Mouse (Mus musculus) hindbrain, embryonic 11.5 days (tissue): ENCODE measurements around the gene 1810055G02Rik. TPM values are rescaled to one million over a fixed set of nuclear protein-coding genes. Genes with fewer than 3 reads are reported as not detected.

Experiments
- ATAC-seq: fragments of 200-750 bp; cut with Nextera tagmentation; 2 replicates; pipeline ENCODE4 v1.8.0; 2017; ENCODE audit warnings: mild to moderate bottlenecking, moderate TSS enrichment, moderate library complexity; ENCODE audit not compliant: low FRiP score
- DNase-seq: peaks from one replicate; pipeline ENCODE4 v3.0.0-alpha.2; 2015; ENCODE audit warnings: low spot score
- H3K27ac ChIP-seq: fragments of 300-500 bp; sonication (generic); 2 replicates; pipeline ENCODE4 v1.5.1; 2014; ENCODE audit warnings: mild to moderate bottlenecking, low read depth, low read length
- H3K27me3 ChIP-seq: fragments of 300-500 bp; sonication (generic); 2 replicates; pipeline ENCODE4 v1.6.1; 2014; ENCODE audit warnings: mild to moderate bottlenecking, low read length, moderate library complexity, mixed read lengths; ENCODE audit not compliant: control insufficient read depth, insufficient read depth
- H3K36me3 ChIP-seq: fragments of 300-500 bp; sonication (generic); 2 replicates; pipeline ENCODE4 v1.6.1; 2014; ENCODE audit warnings: mild to moderate bottlenecking, low read length, moderate library complexity, mixed read lengths; ENCODE audit not compliant: control insufficient read depth, insufficient read depth
- H3K4me1 ChIP-seq: fragments of 300-500 bp; sonication (generic); replicated peaks from 2 replicates; pipeline ENCODE4 v1.6.1; 2014; ENCODE audit warnings: low read length, mixed read lengths; ENCODE audit not compliant: control insufficient read depth, insufficient read depth
- H3K4me2 ChIP-seq: fragments of 300-500 bp; sonication (generic); replicated peaks from 2 replicates; pipeline ENCODE4 v1.6.1; 2014; ENCODE audit warnings: mild to moderate bottlenecking, low read depth, low read length
- H3K4me3 ChIP-seq: fragments of 300-500 bp; sonication (generic); 2 replicates; pipeline ENCODE4 v1.5.1; 2014; ENCODE audit warnings: low read depth, low read length
- H3K9ac ChIP-seq: fragments of 300-500 bp; sonication (generic); 2 replicates; pipeline ENCODE4 v1.6.1; 2014; ENCODE audit warnings: low read depth, low read length
- H3K9me3 ChIP-seq: fragments of 300-500 bp; sonication (generic); 2 replicates; pipeline ENCODE4 v1.6.1; 2016; ENCODE audit warnings: low read length; ENCODE audit not compliant: control insufficient read depth
- WGBS: fragments of 180-500 bp; shearing (Covaris S2); extraction: QIAGEN DNeasy Blood & Tissue Kit; methylation state at CpG from one replicate; pipeline ENCODE4 v1.1.7; 2014; 5-methylcytosine and 5-hydroxymethylcytosine counted together
- polyA plus RNA-seq: library from polyadenylated mRNA; unstranded; fragments of >200 nt; fragmentation: Nextera tagmentation; extraction: Ambion mirVana; gene quantifications from 2 replicates; pipeline ENCODE4 v1.2.1, GENCODE M21; 2014

Gene 1810055G02Rik
- polyA plus RNA-seq, 1 experiment from 2014 or later = 39.4 TPM

- H3K4me3 ChIP-seq = no peak overlapping the region
- H3K4me2 ChIP-seq = no peak overlapping the region
- 85% methylated on average over 6 of the region's 7 CpGs for WGBS
- H3K4me1 ChIP-seq = no peaks in the 10 kb centered on the region
- ATAC-seq (0 out of 2 replicates have a peak, but pooled peaks have one; percentile 30), DNase-seq (peak; percentile 27)
- no peaks in the 10 kb centered on the region for H3K27me3 ChIP-seq
- no peaks in the 10 kb centered on the region for H3K9me3 ChIP-seq
- no peak overlapping the region for H3K27ac ChIP-seq
- H3K36me3 ChIP-seq = no peaks in the 10 kb centered on the region
- no peak overlapping the region for H3K9ac ChIP-seq
Measured at GRCm38 (mm10) chr19:3743362-3743761, 35.3 kb downstream of the 1810055G02Rik start.

GRCm38 (mm10) chr19:3743851-3744512 lies 35.9 kb downstream of the 1810055G02Rik start:
- Histone ChIP-seq H3K27me3 (no peaks in the 10 kb centered on the region), H3K9me3 (no peaks in the 10 kb centered on the region), H3K36me3 (no peaks in the 10 kb centered on the region), H3K4me1 (no peaks in the 10 kb centered on the region), H3K4me2 (peak overlapping the region; percentile 60), H3K9ac (peak overlapping the region; percentile 77), H3K4me3 (peak overlapping the region; percentile 46), H3K27ac (peak overlapping the region; percentile 80)
- peak; percentile 80 for DNase-seq
- 7% methylated on average over 13 of the region's 13 CpGs for WGBS
- peak; percentile 53; the same call in 1 of the 2 replicates for ATAC-seq

GRCm38 (mm10) chr19:3752621-3753239 lies 44.6 kb downstream of the 1810055G02Rik start:
- Histone ChIP-seq H3K9me3 (no peaks in the 10 kb centered on the region), H3K4me3 (no peak overlapping the region), H3K9ac (no peak overlapping the region), H3K27ac (no peak overlapping the region), H3K36me3 (no peaks in the 10 kb centered on the region), H3K27me3 (no peaks in the 10 kb centered on the region), H3K4me2 (no peak overlapping the region), H3K4me1 (no peaks in the 10 kb centered on the region)
- ATAC-seq (no peak), DNase-seq (no peak)
- WGBS = 62% methylated on average over 8 of the region's 8 CpGs

GRCm38 (mm10) chr19:3753240-3753633 lies 45.1 kb downstream of the 1810055G02Rik start:
- WGBS = 92% methylated on average over 1 of the region's 1 CpGs

GRCm38 (mm10) chr19:3753738-3754137 lies 45.6 kb downstream of the 1810055G02Rik start:
- Histone ChIP-seq H3K27me3 (no peaks in the 10 kb centered on the region), H3K4me1 (no peaks in the 10 kb centered on the region), H3K4me2 (no peak overlapping the region), H3K4me3 (no peak overlapping the region), H3K36me3 (no peaks in the 10 kb centered on the region), H3K9me3 (no peaks in the 10 kb centered on the region), H3K9ac (no peak overlapping the region), H3K27ac (no peak overlapping the region)
- ATAC-seq (no peak), DNase-seq (no peak)
- WGBS = 61% methylated on average over 8 of the region's 8 CpGs

More at GRCm38 (mm10) chr19:3753240-3753633, 45.1 kb downstream of the 1810055G02Rik start:
- Histone ChIP-seq H3K36me3 (no peaks in the 10 kb centered on the region), H3K9ac (no peak overlapping the region), H3K9me3 (no peaks in the 10 kb centered on the region), H3K4me3 (no peak overlapping the region), H3K27me3 (no peaks in the 10 kb centered on the region), H3K4me2 (no peak overlapping the region), H3K27ac (no peak overlapping the region), H3K4me1 (no peaks in the 10 kb centered on the region)
- DNase-seq (no peak), ATAC-seq (no peak)

- WGBS = 58% methylated on average over 1 of the region's 1 CpGs
- no peak overlapping the region for H3K9ac ChIP-seq
- H3K36me3 ChIP-seq = no peaks in the 10 kb centered on the region
- H3K4me2 ChIP-seq = no peak overlapping the region
- H3K4me3 ChIP-seq = no peak overlapping the region
- ATAC-seq (no peak), DNase-seq (no peak)
- H3K27me3 ChIP-seq = no peaks in the 10 kb centered on the region
- H3K4me1 ChIP-seq = no peaks in the 10 kb centered on the region
- H3K27ac ChIP-seq = no peak overlapping the region
- H3K9me3 ChIP-seq = no peaks in the 10 kb centered on the region
Measured at GRCm38 (mm10) chr19:3757861-3758260, 49.8 kb downstream of the 1810055G02Rik start.

GRCm38 (mm10) chr19:3765221-3765820 lies 57.2 kb downstream of the 1810055G02Rik start:
- Histone ChIP-seq H3K4me1 (peaks cover 4% of the 10 kb centered on the region; the same call in 1 of the 2 replicates), H3K9ac (no peak overlapping the region), H3K4me2 (no peak overlapping the region), H3K4me3 (no peak overlapping the region), H3K27me3 (no peaks in the 10 kb centered on the region), H3K36me3 (no peaks in the 10 kb centered on the region), H3K27ac (no peak overlapping the region), H3K9me3 (no peaks in the 10 kb centered on the region)
- WGBS = 81% methylated on average over 4 of the region's 4 CpGs
- DNase-seq = no peak
- no peak for ATAC-seq

- no peaks in the 10 kb centered on the region for H3K36me3 ChIP-seq
- no peak overlapping the region; the same call in 1 of the 2 replicates for H3K4me2 ChIP-seq
- WGBS = 93% methylated on average over 5 of the region's 5 CpGs
- no peaks in the 10 kb centered on the region for H3K9me3 ChIP-seq
- DNase-seq = no peak
- peaks cover 4% of the 10 kb centered on the region; the same call in 1 of the 2 replicates for H3K4me1 ChIP-seq
- H3K27me3 ChIP-seq = no peaks in the 10 kb centered on the region
- 0 out of 2 replicates have a peak overlapping the region, but pooled peaks have one; percentile 100 for H3K9ac ChIP-seq
- no peak overlapping the region for H3K27ac ChIP-seq
- peak overlapping the region; percentile 100; the same call in 1 of the 2 replicates for H3K4me3 ChIP-seq
- no peak for ATAC-seq
Measured at GRCm38 (mm10) chr19:3766378-3766777, 58.3 kb downstream of the 1810055G02Rik start.
